Mouse (Mus musculus) c-Kit-positive CD71-negative TER-119-negative erythroid progenitor cells, embryonic 14.5 days (primary cell): ENCODE results near the gene Mif4gd.

Experiments
- DNase-seq: peaks from one replicate; pipeline ENCODE4 v3.0.0-alpha.2; 2013; ENCODE audit warnings: low read depth

Mif4gd gene

GRCm38 (mm10) chr11:115632247-115632646 is 19.5 kb upstream of the Mif4gd start:
- DNase-seq = no peak

DNA sequence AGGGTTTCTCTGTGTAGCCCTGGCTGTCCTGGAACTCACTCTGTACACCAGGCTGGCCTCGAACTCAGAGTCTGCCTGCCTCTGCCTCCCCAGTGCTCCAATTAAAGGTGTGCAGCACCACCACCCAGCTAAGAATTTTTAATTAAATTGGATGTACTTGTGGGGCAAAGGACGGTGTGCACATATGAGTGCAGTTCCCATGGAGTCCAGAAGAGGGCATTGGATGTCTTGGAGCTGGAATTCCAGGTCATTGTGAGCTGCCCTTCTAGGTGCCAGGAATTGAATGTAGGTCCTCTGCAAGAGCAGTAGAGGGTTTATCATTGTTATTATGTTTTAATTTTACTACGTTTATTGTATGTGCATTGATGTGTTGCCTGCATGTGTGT is 18.7 kb upstream of the Mif4gd start:
- peak; percentile 35 for DNase-seq

- DNase-seq = peak; percentile 74
Measured at GRCm38 (mm10) chr11:115630532-115631504, 18.0 kb upstream of the Mif4gd start.

- no peak for DNase-seq
Measured at GRCm38 (mm10) chr11:115629734-115630531, 17.2 kb upstream of the Mif4gd start.

DNA sequence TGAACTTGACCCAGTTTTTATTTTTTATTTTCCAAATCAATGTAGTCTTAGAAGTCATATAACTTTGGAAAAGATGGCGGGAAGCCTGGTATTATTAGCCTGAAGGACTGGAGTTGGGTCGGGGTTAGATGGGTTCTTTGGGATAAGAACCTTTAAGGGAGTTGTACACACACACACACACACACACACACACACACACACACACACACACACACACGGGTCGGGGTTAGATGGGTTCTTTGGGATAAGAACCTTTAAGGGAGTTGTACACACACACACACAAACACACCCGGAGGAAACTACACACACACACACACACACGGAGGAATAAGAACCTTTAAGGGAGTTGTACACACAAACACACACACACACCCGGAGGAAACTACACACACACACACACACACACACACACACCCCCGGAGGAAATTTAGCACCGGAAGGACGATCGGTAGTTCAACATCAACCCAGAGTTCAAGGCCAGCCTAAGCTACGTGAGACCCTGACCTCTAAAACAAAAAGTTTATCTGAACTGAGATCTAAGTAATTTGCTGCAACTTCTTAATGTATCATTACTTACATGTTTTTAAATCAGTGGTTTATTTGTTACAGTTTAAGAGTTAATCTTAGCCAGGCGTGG is 15.8 kb upstream of the Mif4gd start:
- no peak for DNase-seq

DNA sequence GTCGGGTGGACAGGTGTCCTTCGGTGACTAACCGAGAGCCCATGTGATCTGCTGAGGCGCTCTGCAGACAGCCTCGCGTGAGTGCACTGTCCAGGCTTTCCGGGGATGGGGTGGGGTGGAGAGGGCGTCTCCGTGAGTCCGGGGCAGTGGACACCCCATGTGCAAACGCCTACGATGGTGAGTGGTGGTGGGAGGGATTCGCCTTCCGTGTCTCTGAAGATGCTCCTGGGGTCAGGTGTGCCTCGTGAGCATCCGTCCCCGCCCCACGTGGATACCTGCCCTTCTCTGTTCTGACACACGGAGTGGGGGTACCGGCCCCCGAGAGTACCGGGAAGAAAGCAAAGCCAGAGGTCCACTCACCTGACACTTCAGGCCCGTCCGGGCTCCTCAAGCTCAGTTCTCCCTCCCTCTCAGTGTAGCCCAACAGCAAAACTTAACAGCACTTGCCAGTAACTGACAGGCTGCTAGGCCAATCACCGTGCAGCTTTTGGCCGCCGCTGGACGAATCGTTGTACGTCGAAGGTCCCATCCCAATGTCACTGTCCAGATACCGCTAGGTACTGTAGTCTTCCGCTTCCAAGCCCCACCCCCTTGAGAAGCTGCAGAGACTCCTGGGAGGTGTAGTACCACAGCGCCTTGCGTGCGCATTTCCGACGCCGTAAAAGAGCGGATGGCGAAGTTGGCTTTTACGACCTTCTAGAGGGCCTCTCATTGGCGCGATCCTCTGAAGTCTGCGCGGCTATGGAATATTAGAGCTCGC is 15.1 kb upstream of the Mif4gd start, which contains the start of gene Slc25a19:
Slc25a19 (minus strand) TSS at position 591 of the 760 bp plus-strand sequence.
- peak; percentile 99 for DNase-seq

DNA sequence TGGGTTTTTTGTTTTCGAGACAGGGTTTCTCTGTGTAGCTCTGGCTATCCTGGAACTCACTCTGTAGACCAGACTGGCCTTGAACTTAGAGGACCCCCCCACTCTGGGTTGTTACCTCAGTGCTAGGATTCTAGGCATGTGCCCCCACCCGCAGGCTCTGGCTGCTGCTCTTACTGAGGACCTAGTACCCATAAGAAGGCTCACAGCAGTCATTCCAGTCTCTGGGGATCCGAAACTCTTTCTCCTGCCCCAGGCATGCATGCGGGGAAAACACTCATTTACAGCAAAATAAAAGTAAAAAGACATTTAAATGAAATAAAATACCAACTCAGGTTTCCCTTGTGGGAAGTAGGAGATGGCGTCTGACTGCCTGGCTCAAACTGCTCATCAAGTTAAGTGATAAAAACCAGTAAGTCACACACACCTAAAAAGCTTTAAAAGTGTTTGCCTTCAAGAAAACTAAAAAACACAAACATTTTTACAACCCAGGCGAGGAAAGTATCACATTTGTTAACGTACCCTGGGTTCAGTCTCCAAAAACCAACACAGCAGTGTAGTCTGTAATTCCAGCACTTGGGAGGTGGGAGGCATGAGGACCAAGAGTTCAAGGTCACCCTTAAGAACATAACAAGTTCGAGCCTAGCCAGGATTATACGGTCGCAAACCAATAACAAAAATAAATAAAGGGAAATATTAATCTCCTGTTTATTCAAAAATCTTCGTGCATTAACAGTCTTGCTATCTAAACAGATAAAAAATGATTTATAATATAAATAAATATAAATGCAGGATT is 14.3 kb upstream of the Mif4gd start:
- no peak for DNase-seq

DNA sequence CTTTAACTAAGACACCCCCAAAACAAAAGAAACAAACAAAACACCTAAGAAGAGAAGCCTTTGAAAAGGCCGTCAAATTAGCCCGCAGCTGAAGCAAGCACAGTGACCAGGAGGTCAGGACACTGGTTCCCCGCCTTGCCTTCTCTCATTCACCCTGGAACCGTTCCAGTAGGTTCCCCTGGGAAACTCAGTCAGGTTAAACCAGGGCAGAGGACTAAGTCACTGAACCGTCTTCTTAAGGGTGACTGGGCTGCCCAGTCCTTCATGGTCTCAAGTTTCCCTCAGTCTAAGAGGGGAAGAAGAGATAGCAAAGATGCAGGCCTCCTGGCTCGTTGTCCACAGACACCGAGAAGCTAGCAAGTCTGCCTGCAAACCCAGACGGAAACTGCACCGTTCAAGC is 13.1 kb upstream of the Mif4gd start:
- DNase-seq = no peak

GRCm38 (mm10) chr11:115623487-115624070 is 10.8 kb upstream of the Mif4gd start:
- no peak for DNase-seq

GRCm38 (mm10) chr11:115619949-115620348 is 7.2 kb upstream of the Mif4gd start:
- DNase-seq = no peak

DNA sequence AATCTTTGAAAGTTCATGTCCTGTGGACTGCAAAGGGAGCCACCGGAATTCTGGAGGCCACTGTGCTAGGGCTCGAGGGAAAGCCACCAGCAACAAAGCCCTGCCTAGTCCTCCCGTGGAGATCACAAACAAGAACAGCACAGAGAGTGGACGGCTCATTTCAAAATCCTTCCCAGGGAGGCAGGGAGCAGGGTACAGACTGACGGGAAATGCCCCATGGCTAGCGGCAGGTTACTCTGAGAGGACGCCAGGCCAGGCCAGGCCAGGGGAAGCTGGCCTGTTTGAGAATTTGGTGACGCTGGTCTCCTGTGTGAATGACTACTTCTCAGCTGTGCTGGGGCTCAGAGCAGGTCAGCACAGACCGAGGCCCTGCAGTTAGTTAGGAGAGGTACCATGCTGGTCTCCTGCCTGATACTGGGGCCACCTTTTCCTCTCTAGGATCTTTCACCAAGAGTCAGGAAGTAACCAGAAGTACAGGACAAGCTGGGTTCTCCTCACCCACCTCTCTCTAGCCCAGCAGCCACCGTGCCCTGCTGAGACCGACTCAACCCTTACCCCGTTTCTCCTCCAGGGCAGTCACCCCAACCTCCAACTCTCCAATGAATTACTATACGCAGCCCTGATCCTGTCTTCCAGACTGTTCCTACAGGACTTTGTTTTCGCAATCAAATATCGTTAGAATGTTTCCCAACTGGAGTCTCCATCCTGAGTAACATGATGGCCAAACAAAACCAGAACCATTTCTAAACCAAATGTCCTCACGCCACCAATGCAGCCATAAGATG is 6.2 kb upstream of the Mif4gd start:
- DNase-seq = no peak

DNA sequence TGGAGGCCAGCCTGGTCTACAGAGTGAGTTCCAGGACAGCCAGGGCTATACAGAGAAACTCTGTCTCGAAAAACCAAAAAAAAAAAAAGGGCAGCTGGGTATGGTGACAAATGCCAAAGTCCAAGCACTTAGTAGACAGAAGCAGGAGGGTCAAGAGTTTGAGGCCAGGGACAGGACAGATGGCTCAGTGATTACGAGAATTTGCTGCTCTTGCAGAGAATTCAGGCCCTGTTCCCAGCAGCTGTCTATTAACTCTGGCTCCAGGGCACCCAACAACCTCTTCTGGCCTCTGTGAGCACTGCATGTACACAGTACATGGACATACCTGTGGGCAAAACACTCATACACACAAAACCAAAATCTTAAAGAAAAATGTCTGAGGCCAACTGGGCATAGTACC is 5.2 kb upstream of the Mif4gd start:
- no peak for DNase-seq

DNA sequence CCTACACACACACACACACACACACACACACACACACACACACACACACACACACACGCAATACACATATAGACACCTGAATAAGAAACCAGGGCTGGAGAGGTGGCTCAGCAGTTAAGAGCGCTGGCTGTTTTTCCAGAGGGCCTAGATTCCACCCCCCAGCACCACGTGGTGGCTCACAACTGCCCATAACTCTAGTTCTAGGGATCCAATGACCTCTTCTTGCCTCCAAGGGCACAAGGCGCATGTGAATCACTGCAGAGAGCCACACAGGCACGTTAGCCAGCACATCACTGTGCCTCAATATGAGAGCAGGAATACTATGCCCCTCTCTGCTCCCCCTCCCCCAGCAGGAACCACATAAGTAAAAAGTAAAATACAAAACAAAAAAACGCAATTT is 4.1 kb upstream of the Mif4gd start:
- DNase-seq = no peak

- DNase-seq = no peak
Measured at GRCm38 (mm10) chr11:115616371-115616770, 3.6 kb upstream of the Mif4gd start.

GRCm38 (mm10) chr11:115615875-115616274 is 3.1 kb upstream of the Mif4gd start:
- no peak for DNase-seq

GRCm38 (mm10) chr11:115615108-115615825 is 2.5 kb upstream of the Mif4gd start:
- no peak for DNase-seq

- DNase-seq = no peak
Measured at GRCm38 (mm10) chr11:115614346-115615107, 1.8 kb upstream of the Mif4gd start.
